Mouse (Mus musculus) CH12.LX (cell line): ENCODE data around the gene Mrpl52. TPM values are rescaled to one million over a fixed set of nuclear protein-coding genes. Genes with fewer than 3 reads are reported as not detected.
A peak's percentile ranks its signal among the peaks of the same experiment; 100 is the strongest.

Experiments used
- DNase-seq: peaks from one replicate; pipeline ENCODE4 v3.0.0-alpha.2; 2013; ENCODE audit errors: extremely low read depth
- H3K27ac ChIP-seq: 2 replicates; pipeline ENCODE4 v1.5.1; 2012; ENCODE audit warnings: low read depth, mild to moderate bottlenecking, control low read depth, moderate library complexity; ENCODE audit not compliant: insufficient read depth
- H3K27me3 ChIP-seq: replicated peaks from 2 replicates; pipeline ENCODE3; 2012; ENCODE audit warnings: inconsistent platforms
- H3K36me3 ChIP-seq, 2 experiments: replicated peaks in 1 of 2; 2 replicates each; pipeline versions ENCODE3 to v1.6.1; 2012; ENCODE audit warnings: inconsistent platforms in 1 of 2, low read length in 1 of 2, mild to moderate bottlenecking in 1 of 2, mixed read lengths in 1 of 2, moderate library complexity in 1 of 2; ENCODE audit not compliant: control insufficient read depth in 1 of 2, insufficient read depth in 1 of 2
- H3K4me1 ChIP-seq, 2 experiments: 2 replicates each; pipeline ENCODE4 v1.6.1; 2012; ENCODE audit warnings: inconsistent platforms in 1 of 2, moderate library complexity in 1 of 2; ENCODE audit not compliant: insufficient read depth in 2 of 2, control insufficient read depth in 1 of 2
- H3K4me2 ChIP-seq: 2 replicates; pipeline ENCODE4 v1.6.1; 2012; ENCODE audit warnings: low read depth, mild to moderate bottlenecking, control low read depth; ENCODE audit not compliant: poor library complexity, insufficient read depth, severe bottlenecking
- H3K4me3 ChIP-seq, 3 experiments: fragments of 150-350 bp in 1 of 3; sonication (generic) in 1 of 3; replicated peaks in 1 of 3; 2 replicates each; pipeline versions ENCODE3 to v1.5.1; 2011 to 2012; ENCODE audit warnings: low read depth in 2 of 3, low read length in 2 of 3, mild to moderate bottlenecking in 2 of 3, moderate library complexity in 2 of 3, control low read depth in 1 of 3, improper control_type of control experiment in 1 of 3, inconsistent platforms in 1 of 3, mixed read lengths in 1 of 3; ENCODE audit not compliant: poor library complexity in 1 of 3
- H3K79me2 ChIP-seq: replicated peaks from 2 replicates; pipeline ENCODE4 v1.6.1; 2012; ENCODE audit warnings: mild to moderate bottlenecking, moderate library complexity; ENCODE audit not compliant: control insufficient read depth, poor library complexity, insufficient read depth, severe bottlenecking; ENCODE audit errors: extremely low read depth
- H3K9ac ChIP-seq: 2 replicates; pipeline ENCODE4 v1.6.1; 2012; ENCODE audit warnings: low read depth, mild to moderate bottlenecking, control low read depth, moderate library complexity; ENCODE audit not compliant: insufficient read depth
- H3K9me3 ChIP-seq: replicated peaks from 2 replicates; pipeline ENCODE3; 2012; ENCODE audit warnings: low read length, inconsistent platforms, mixed read lengths
- BHLHE40 ChIP-seq: IDR thresholded peaks from 2 replicates; pipeline ENCODE4 v1.6.1; 2011; ENCODE audit warnings: mild to moderate bottlenecking, low read depth, low read length, improper control_type of control experiment
- CTCF ChIP-seq, 2 experiments: IDR thresholded peaks in 1 of 2; conservative IDR thresholded peaks in 1 of 2; 2 replicates each; pipeline ENCODE4 v1.5.1; 2011 to 2012; ENCODE audit warnings: low read depth in 2 of 2, low read length in 2 of 2, improper control_type of control experiment in 1 of 2, inconsistent platforms in 1 of 2, mild to moderate bottlenecking in 1 of 2, moderate library complexity in 1 of 2
- EP300 ChIP-seq: IDR thresholded peaks from 2 replicates; pipeline ENCODE4 v1.6.1; 2011; ENCODE audit warnings: low read length, improper control_type of control experiment
- ETS1 ChIP-seq: conservative IDR thresholded peaks from 2 replicates; pipeline ENCODE4 v1.6.1; 2012; ENCODE audit warnings: low read depth, mild to moderate bottlenecking, inconsistent platforms, low read length, improper control_type of control experiment, moderate library complexity
- HCFC1 ChIP-seq: IDR thresholded peaks from 2 replicates; pipeline ENCODE4 v1.6.1; 2012; ENCODE audit warnings: low read depth, mild to moderate bottlenecking, inconsistent platforms, low read length, improper control_type of control experiment
- IRF4 ChIP-seq: IDR thresholded peaks from 2 replicates; pipeline ENCODE4 v1.6.1; 2014; ENCODE audit warnings: low read depth, mild to moderate bottlenecking, inconsistent platforms, low read length, improper control_type of control experiment
- JUN ChIP-seq: IDR thresholded peaks from 2 replicates; pipeline ENCODE4 v1.6.1; 2011; ENCODE audit warnings: low read depth, mild to moderate bottlenecking, low read length, improper control_type of control experiment, moderate library complexity; ENCODE audit not compliant: insufficient read depth
- JUND ChIP-seq: conservative IDR thresholded peaks from 2 replicates; pipeline ENCODE4 v1.6.1; 2011; ENCODE audit warnings: low read depth, low read length, improper control_type of control experiment
- KAT2A ChIP-seq: IDR thresholded peaks from 2 replicates; pipeline ENCODE4 v1.6.1; 2012; ENCODE audit warnings: low read length, improper control_type of control experiment, inconsistent platforms; ENCODE audit not compliant: insufficient replicate concordance
- MAX ChIP-seq: IDR thresholded peaks from 2 replicates; pipeline ENCODE4 v1.6.1; 2011; ENCODE audit warnings: low read length, improper control_type of control experiment
- MAZ ChIP-seq: IDR thresholded peaks from 2 replicates; pipeline ENCODE4 v1.6.1; 2012; ENCODE audit warnings: low read depth, mild to moderate bottlenecking, inconsistent platforms, low read length, improper control_type of control experiment, moderate library complexity
- MEF2A ChIP-seq: IDR thresholded peaks from 2 replicates; pipeline ENCODE4 v1.6.1; 2014; ENCODE audit warnings: low read depth, mild to moderate bottlenecking, inconsistent platforms, low read length, improper control_type of control experiment, borderline replicate concordance
- MXI1 ChIP-seq: IDR thresholded peaks from 2 replicates; pipeline ENCODE4 v1.6.1; 2011; ENCODE audit warnings: mild to moderate bottlenecking, low read depth, low read length, improper control_type of control experiment
- MYC ChIP-seq: IDR thresholded peaks from 2 replicates; pipeline ENCODE4 v1.6.1; 2011; ENCODE audit warnings: low read depth, mild to moderate bottlenecking, improper control_type of control experiment, low read length
- NRF1 ChIP-seq: IDR thresholded peaks from 2 replicates; pipeline ENCODE4 v1.6.1; 2014; ENCODE audit warnings: low read depth, mild to moderate bottlenecking, inconsistent platforms, low read length, improper control_type of control experiment, moderate library complexity
- POLR2A ChIP-seq: IDR thresholded peaks from 2 replicates; pipeline ENCODE4 v1.6.1; 2011; ENCODE audit warnings: low read depth, mild to moderate bottlenecking, improper control_type of control experiment, low read length
- POLR2AphosphoS2 ChIP-seq: IDR thresholded peaks from 2 replicates; pipeline ENCODE4 v1.6.1; 2011; ENCODE audit warnings: low read depth, low read length, improper control_type of control experiment
- RAD21 ChIP-seq: IDR thresholded peaks from 2 replicates; pipeline ENCODE4 v1.6.1; 2011; ENCODE audit warnings: low read depth, mild to moderate bottlenecking, low read length, improper control_type of control experiment, moderate library complexity
- RCOR1 ChIP-seq: conservative IDR thresholded peaks from 2 replicates; pipeline ENCODE4 v1.6.1; 2012; ENCODE audit warnings: low read depth, mild to moderate bottlenecking, inconsistent platforms, low read length, improper control_type of control experiment
- SIN3A ChIP-seq: IDR thresholded peaks from 2 replicates; pipeline ENCODE4 v1.6.1; 2012; ENCODE audit warnings: low read length, improper control_type of control experiment, inconsistent platforms
- SMC3 ChIP-seq: IDR thresholded peaks from 2 replicates; pipeline ENCODE4 v1.6.1; 2011; ENCODE audit warnings: low read depth, low read length, improper control_type of control experiment
- TBP ChIP-seq: conservative IDR thresholded peaks from 2 replicates; pipeline ENCODE4 v1.6.1; 2011; ENCODE audit warnings: low read depth, low read length, improper control_type of control experiment
- TCF12 ChIP-seq: IDR thresholded peaks from 2 replicates; pipeline ENCODE4 v1.6.1; 2014; ENCODE audit warnings: low read depth, mild to moderate bottlenecking, inconsistent platforms, low read length, improper control_type of control experiment
- UBTF ChIP-seq: IDR thresholded peaks from 2 replicates; pipeline ENCODE4 v1.6.1; 2012; ENCODE audit warnings: low read depth, mild to moderate bottlenecking, inconsistent platforms, low read length, improper control_type of control experiment, moderate library complexity
- USF1 ChIP-seq: IDR thresholded peaks from 2 replicates; pipeline ENCODE4 v1.6.1; 2014; ENCODE audit warnings: low read depth, mild to moderate bottlenecking, inconsistent platforms, low read length, improper control_type of control experiment
- ZKSCAN1 ChIP-seq: IDR thresholded peaks from 2 replicates; pipeline ENCODE4 v1.6.1; 2012; ENCODE audit warnings: low read depth, inconsistent platforms, low read length, improper control_type of control experiment, borderline replicate concordance
- ZMIZ1 ChIP-seq: IDR thresholded peaks from 2 replicates; pipeline ENCODE4 v1.6.1; 2012; ENCODE audit warnings: low read depth, mild to moderate bottlenecking, inconsistent platforms, low read length, improper control_type of control experiment
- ZNF384 ChIP-seq: IDR thresholded peaks from 2 replicates; pipeline ENCODE4 v1.6.1; 2012; ENCODE audit warnings: low read depth, low read length, improper control_type of control experiment, inconsistent platforms
- dilution Hi-C: fragments of 300-500 bp; cut with MboI; formaldehyde crosslinking; loops from 2 replicates; pipeline ENCODE4 v1.14.3; 2020; ENCODE audit warnings: low sequenced_read_pairs; ENCODE audit not compliant: extremely low pct_unique_long_range_greater_than_20kb, extremely low pct_ligation_motif_present
- in situ Hi-C: fragments of 300-500 bp; cut with MboI; formaldehyde crosslinking; loops from 3 replicates; pipeline ENCODE4 v1.14.3; 2019; ENCODE audit warnings: low sequenced_read_pairs, low pct_ligation_motif_present, low pct_unique_long_range_greater_than_20kb, mixed read lengths
- polyA plus RNA-seq: library from polyadenylated mRNA; unstranded; fragments of >175 nt; gene quantifications from 2 replicates; pipeline ENCODE4 v1.2.1, GENCODE M21; 2012; ENCODE audit warnings: low read depth; ENCODE audit not compliant: insufficient read length
- total RNA-seq, 2 experiments: library from RNA; depleted of rRNA; stranded (reverse); fragments of 300-350 nt in 1 of 2; fragments of >200 nt in 1 of 2; gene quantifications; 2 replicates each; pipeline ENCODE4 v1.2.3; 2012 to 2014

Mrpl52 gene
- total and polyA plus RNA-seq, 3 experiments, result 87.9 to 309 (median 230) TPM

- dilution Hi-C loops (no loop called here), in situ Hi-C loops (loop anchor here (25.0 kb wide), 1 partner anchor 350 kb away; no protein-coding TSS in a partner anchor)
- Histone ChIP-seq H3K9me3 (no peaks in the 10 kb centered on the region), H3K27me3 (no peaks in the 10 kb centered on the region), H3K9ac (peak overlapping the region; percentile 49), H3K4me3 (peak overlapping the region; percentile 29 to 73 (median 36)), H3K27ac (peak overlapping the region; percentile 35), H3K4me1 (peaks cover 3 to 72% of the 10 kb centered on the region in 2 experiments), H3K79me2 (peaks cover 22% of the 10 kb centered on the region), H3K4me2 (peak overlapping the region; percentile 95), H3K36me3 (peaks cover 2 to 3% of the 10 kb centered on the region in 2 experiments)
- TF ChIP-seq RAD21, result peak; percentile 80
- no peak for TF ChIP-seq MYC
- TF ChIP-seq CTCF (conservative IDR thresholded peaks at IDR 0.05 in 1 of 2, IDR thresholded peaks at IDR 0.05 in 1 of 2; ENCODE audit: low read depth in 2 of 2, low read length in 2 of 2), result peak; percentile 85 to 92
- TF ChIP-seq ZKSCAN1, result no peak
- TF ChIP-seq NRF1, result no peak
- no peak for TF ChIP-seq RCOR1
- TF ChIP-seq JUN, result no peak
- no peak for TF ChIP-seq ZNF384
- 0 out of 2 replicates have a peak, but pooled peaks have one; percentile 57 for TF ChIP-seq MXI1
- 0 out of 2 replicates have a peak, but pooled peaks have one; percentile 44 for TF ChIP-seq SIN3A
- TF ChIP-seq USF1, result no peak
- TF ChIP-seq BHLHE40, result no peak
- peak; percentile 23; the same call in 1 of the 2 replicates for TF ChIP-seq HCFC1
- no peak for TF ChIP-seq TCF12
- TF ChIP-seq MAZ, result no peak
- peak; percentile 58 for TF ChIP-seq SMC3
- TF ChIP-seq ETS1, result no peak
- TF ChIP-seq ZMIZ1, result no peak
- no peak for TF ChIP-seq TBP
- DNase-seq, result peak; percentile 55
These were observed 14.0 kb upstream of the Mrpl52 start for GRCm38 (mm10) chr14:54412629-54413170.

- peaks cover 16% of the 10 kb centered on the region; the same call in 1 of the 2 replicates for H3K79me2 ChIP-seq
- DNase-seq, result no peak
- dilution Hi-C loops (no loop called here), in situ Hi-C loops (loop anchor here (25.0 kb wide), 1 partner anchor 352 kb away; no protein-coding TSS in a partner anchor)
- H3K9me3 ChIP-seq, result no peaks in the 10 kb centered on the region
- peak overlapping the region; percentile 70 for H3K27ac ChIP-seq
- H3K36me3 ChIP-seq, result peaks cover 2 to 3% of the 10 kb centered on the region in 2 experiments
- peaks cover 3 to 71% of the 10 kb centered on the region in 2 experiments for H3K4me1 ChIP-seq
- peak overlapping the region; percentile 95 for H3K4me2 ChIP-seq
- H3K27me3 ChIP-seq, result no peaks in the 10 kb centered on the region
- H3K4me3 ChIP-seq, result peak overlapping the region; percentile 29 to 73 (median 65)
- peak overlapping the region; percentile 49 for H3K9ac ChIP-seq
- TF ChIP-seq UBTF, result no peak
- peak; percentile 30; the same call in 1 of the 2 replicates for TF ChIP-seq MEF2A
- peak; percentile 25; the same call in 1 of the 2 replicates for TF ChIP-seq BHLHE40
- TF ChIP-seq SIN3A, result peak; percentile 78
- TF ChIP-seq NRF1, result no peak
- TF ChIP-seq JUND, result no peak
- TF ChIP-seq MXI1, result peak; percentile 91
- TF ChIP-seq IRF4, result 0 out of 2 replicates have a peak, but pooled peaks have one; percentile 29
- peak; percentile 53; the same call in 1 of the 2 replicates for TF ChIP-seq MAX
- TF ChIP-seq POLR2AphosphoS2, result no peak
- 0 out of 2 replicates have a peak, but pooled peaks have one; percentile 23 for TF ChIP-seq TBP
- 0 out of 2 replicates have a peak, but pooled peaks have one; percentile 24 for TF ChIP-seq ETS1
- no peak for TF ChIP-seq ZNF384
- peak; percentile 45; the same call in 1 of the 2 replicates for TF ChIP-seq MYC
- no peak for TF ChIP-seq RCOR1
- TF ChIP-seq EP300, result no peak
- TF ChIP-seq ZMIZ1, result peak; percentile 60; the same call in 1 of the 2 replicates
- TF ChIP-seq SMC3, result no peak
- peak; percentile 48 for TF ChIP-seq POLR2A
- TF ChIP-seq KAT2A, result no peak
These were observed 12.6 kb upstream of the Mrpl52 start for GRCm38 (mm10) chr14:54413877-54414700.
